Mouse (Mus musculus): ENCODE measurements at regions not wholly inside any gene's neighbourhood (a gene's known extent, or its start where the extent isn't known, plus 50 kb on each side); places are given as distances from the start of the nearest gene placed in this dataset.

DNA sequence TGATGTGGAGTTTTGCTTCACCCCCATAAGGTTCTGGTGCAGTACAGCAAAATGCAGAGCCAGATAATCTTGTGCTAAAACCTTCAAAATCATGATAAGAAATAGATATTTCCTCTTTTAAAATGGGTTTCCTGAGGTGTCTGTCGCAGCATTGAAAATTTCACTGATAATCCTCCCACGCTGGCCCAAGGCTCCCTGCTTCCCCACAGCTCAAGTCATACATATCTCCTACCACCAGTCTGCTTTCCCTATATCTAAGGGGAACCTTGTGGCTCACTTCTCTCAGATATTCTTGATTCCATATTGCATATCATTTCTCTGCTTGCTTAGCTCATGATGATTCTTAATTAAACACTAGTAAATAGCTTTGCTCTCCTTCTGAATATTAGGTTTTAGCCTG is 868.6 kb downstream of the Defb40 start:
- Histone ChIP-seq H3K9me3 (no peaks in the 10 kb centered on the region), H3K4me3 (replicated peaks) (no peak overlapping the region), H3K36me3 (replicated peaks; ENCODE audit: low read length) (no peaks in the 10 kb centered on the region), H3K27me3 (replicated peaks) (no peaks in the 10 kb centered on the region), H3K4me1 (no peaks in the 10 kb centered on the region)
- TF ChIP-seq GATA1 (IDR thresholded peaks at IDR 0.05; ENCODE audit: borderline replicate concordance, low read length) (no peak), FLI1 (IDR thresholded peaks at IDR 0.05; ENCODE audit: low read length) (no peak)

DNA sequence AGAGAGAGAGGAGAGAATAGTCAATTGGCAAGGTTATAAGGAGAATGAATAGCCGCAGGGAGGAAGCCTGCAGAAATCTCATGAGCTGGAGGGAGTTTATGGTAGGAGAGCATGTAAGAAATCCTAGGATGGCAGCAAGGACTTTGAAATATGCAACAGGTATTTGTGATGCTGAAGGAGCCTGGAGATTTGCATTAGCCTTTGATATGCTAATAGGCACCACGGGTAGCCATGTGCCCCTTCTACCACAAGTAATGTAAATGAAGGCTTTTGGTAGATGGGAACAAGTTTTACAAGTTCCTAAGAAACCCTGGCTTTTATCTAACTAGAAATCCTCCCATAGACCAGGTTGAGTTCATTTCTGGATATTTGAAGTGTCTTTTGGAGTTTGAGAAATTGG is 871.2 kb downstream of the Defb40 start:
- Histone ChIP-seq H3K4me3 (replicated peaks) (no peak overlapping the region), H3K9me3 (no peaks in the 10 kb centered on the region), H3K27me3 (replicated peaks) (no peaks in the 10 kb centered on the region), H3K4me1 (no peaks in the 10 kb centered on the region), H3K36me3 (replicated peaks; ENCODE audit: low read length) (no peaks in the 10 kb centered on the region)
- TF ChIP-seq GATA1 (IDR thresholded peaks at IDR 0.05; ENCODE audit: borderline replicate concordance, low read length): no peak
- TF ChIP-seq FLI1 (IDR thresholded peaks at IDR 0.05; ENCODE audit: low read length): no peak

DNA sequence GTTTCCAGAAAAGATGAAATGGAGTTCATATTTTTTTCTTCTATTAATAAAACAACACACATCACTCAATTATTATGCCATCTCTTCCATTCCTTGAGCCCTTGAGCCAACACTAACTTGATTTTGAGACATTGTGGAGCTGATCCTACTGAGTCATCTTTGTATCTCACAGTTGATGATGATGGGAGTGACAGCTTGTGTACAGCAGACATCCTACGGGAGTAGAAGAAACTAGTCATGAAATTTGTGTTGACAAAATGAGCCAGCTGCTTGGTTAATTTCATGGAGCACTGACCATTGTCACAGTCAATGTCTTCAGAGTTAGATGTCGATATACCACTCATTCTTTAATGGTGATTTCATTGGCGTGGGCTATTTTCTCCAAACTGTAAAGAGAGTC is 912.6 kb downstream of the Defb40 start:
- Histone ChIP-seq H3K36me3 (replicated peaks; ENCODE audit: low read length) (no peaks in the 10 kb centered on the region), H3K4me3 (replicated peaks) (no peak overlapping the region), H3K9me3 (no peaks in the 10 kb centered on the region; the same call in 1 of the 2 replicates), H3K4me1 (no peaks in the 10 kb centered on the region), H3K27me3 (replicated peaks) (no peaks in the 10 kb centered on the region)
- no peak for TF ChIP-seq GATA1 (IDR thresholded peaks at IDR 0.05; ENCODE audit: borderline replicate concordance, low read length)
- TF ChIP-seq FLI1 (IDR thresholded peaks at IDR 0.05; ENCODE audit: low read length): no peak

DNA sequence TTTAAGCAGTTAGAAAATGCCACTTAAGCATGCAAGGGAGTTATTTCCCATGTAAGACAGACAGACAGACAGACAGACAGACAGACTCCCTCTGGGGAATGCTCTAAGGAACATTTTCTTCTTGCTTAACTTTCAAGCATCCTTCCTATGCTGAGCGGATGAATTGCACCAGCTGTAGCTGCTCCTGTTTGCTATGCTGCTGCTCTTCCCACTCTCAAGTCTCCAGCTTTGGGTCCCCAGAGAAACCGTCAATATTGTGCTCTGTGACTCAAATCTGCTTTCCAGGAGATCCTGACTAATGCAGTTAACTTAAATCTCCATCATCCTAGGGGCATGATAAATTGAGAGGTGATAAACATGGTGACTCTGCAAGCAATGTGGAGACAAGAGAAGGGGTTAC is 918.5 kb downstream of the Defb40 start:
- peaks cover 2% of the 10 kb centered on the region; the same call in 1 of the 2 replicates for H3K9me3 ChIP-seq
- TF ChIP-seq GATA1 (IDR thresholded peaks at IDR 0.05; ENCODE audit: borderline replicate concordance, low read length) (no peak), FLI1 (IDR thresholded peaks at IDR 0.05; ENCODE audit: low read length) (no peak)
- no peaks in the 10 kb centered on the region for H3K36me3 ChIP-seq (replicated peaks; ENCODE audit: low read length)

DNA sequence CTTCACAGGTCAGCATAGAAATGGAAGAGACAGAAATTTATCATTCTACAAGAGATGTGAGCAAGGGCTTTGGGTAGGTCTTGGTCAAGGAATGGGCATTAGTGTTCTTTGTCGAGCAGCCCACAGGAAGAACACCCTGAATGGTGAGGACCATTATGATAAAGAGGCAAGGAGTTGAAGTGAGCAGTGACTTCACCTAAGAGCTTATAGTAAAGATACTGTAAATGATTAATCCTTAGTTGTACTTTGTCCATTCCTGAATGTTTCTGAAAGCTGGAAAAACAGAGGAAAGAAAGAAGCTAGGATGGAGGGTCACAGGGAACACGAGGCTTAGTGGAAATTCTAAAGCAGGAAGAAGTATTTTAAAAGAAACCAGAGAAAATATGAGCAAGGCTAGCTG is 956.9 kb downstream of the Defb40 start:
- Histone ChIP-seq H3K4me1 (no peaks in the 10 kb centered on the region), H3K36me3 (replicated peaks; ENCODE audit: low read length) (no peaks in the 10 kb centered on the region), H3K27me3 (replicated peaks) (no peaks in the 10 kb centered on the region), H3K9me3 (peaks cover 7% of the 10 kb centered on the region; the same call in 1 of the 2 replicates), H3K4me3 (replicated peaks) (no peak overlapping the region)
- TF ChIP-seq GATA1 (IDR thresholded peaks at IDR 0.05; ENCODE audit: borderline replicate concordance, low read length) (no peak), FLI1 (IDR thresholded peaks at IDR 0.05; ENCODE audit: low read length) (no peak)

More for the DNA sequence above, 918.5 kb downstream of the Defb40 start:
- no peaks in the 10 kb centered on the region for H3K4me1 ChIP-seq
- H3K4me3 ChIP-seq (replicated peaks): no peak overlapping the region
- no peaks in the 10 kb centered on the region for H3K27me3 ChIP-seq (replicated peaks)

DNA sequence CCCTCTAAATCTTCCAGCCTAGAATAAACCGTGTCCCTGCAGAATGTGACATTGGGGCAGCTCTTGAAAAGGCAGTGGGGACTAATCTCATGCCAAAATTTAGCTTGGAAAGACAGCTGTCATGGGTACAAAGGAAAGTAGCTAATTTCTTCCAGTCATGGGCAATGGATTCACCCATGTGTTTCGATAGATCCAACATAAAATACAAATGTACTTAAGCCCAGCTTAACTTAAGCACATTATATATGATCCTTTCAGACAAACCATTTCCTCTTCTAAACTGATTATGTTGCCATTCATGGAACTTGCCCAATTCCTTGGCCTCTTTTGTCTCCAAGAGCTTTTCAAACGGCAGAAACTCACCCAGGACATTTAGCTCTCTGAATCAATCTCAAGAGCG is 970.5 kb downstream of the Defb40 start:
- Histone ChIP-seq H3K4me1 (no peaks in the 10 kb centered on the region), H3K36me3 (replicated peaks; ENCODE audit: low read length) (no peaks in the 10 kb centered on the region), H3K4me3 (replicated peaks) (no peak overlapping the region), H3K9me3 (peaks cover 3% of the 10 kb centered on the region; the same call in 1 of the 2 replicates), H3K27me3 (replicated peaks) (no peaks in the 10 kb centered on the region)
- no peak for TF ChIP-seq GATA1 (IDR thresholded peaks at IDR 0.05; ENCODE audit: borderline replicate concordance, low read length)
- no peak for TF ChIP-seq FLI1 (IDR thresholded peaks at IDR 0.05; ENCODE audit: low read length)

DNA sequence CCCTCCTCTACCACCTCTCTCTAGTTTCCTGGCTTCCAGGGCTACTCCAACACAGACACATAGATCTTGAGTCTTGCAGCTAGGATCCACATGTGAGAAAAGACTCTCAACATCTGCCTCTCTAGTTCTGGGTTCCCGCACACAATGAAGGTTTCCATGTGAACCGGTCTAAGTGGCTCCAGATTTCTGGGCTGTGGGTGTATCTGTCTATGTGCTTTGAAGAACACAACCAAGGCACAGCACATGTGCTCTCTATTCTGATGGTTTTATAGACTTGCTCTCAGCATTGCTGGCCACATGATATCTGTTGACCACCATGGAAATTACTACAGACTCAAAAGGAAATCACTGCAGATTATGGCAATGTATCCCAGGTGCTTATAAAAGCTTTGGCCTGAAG is 972.4 kb downstream of the Defb40 start:
- H3K36me3 ChIP-seq (replicated peaks; ENCODE audit: low read length): no peaks in the 10 kb centered on the region
- no peaks in the 10 kb centered on the region for H3K4me1 ChIP-seq
- TF ChIP-seq GATA1 (IDR thresholded peaks at IDR 0.05; ENCODE audit: borderline replicate concordance, low read length): no peak
- TF ChIP-seq FLI1 (IDR thresholded peaks at IDR 0.05; ENCODE audit: low read length): no peak
- H3K9me3 ChIP-seq: peaks cover 3% of the 10 kb centered on the region; the same call in 1 of the 2 replicates
- H3K4me3 ChIP-seq (replicated peaks): no peak overlapping the region
- H3K27me3 ChIP-seq (replicated peaks): no peaks in the 10 kb centered on the region

DNA sequence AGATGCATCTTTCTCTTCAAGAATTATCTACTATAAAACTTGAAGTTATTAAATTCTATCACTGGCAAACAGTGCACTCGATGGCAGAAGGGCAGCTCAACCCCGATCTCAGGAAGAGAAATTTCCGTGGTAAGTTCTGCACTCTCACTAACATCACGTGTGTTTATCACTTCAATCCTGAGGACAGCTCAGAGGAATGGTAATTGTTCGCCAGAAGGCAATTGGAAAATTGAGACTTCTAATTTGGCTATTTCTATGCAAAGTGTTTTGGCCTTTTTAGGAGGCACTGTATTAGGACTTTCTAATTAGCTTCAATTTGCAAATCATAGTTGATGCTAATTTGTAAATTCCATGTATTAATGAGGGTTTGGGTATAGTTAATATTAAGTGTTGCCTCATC is 977.3 kb downstream of the Defb40 start:
- Histone ChIP-seq H3K4me1 (no peaks in the 10 kb centered on the region), H3K9me3 (no peaks in the 10 kb centered on the region), H3K4me3 (replicated peaks) (no peak overlapping the region), H3K27me3 (replicated peaks) (no peaks in the 10 kb centered on the region), H3K36me3 (replicated peaks; ENCODE audit: low read length) (no peaks in the 10 kb centered on the region)
- TF ChIP-seq GATA1 (IDR thresholded peaks at IDR 0.05; ENCODE audit: borderline replicate concordance, low read length) (no peak), FLI1 (IDR thresholded peaks at IDR 0.05; ENCODE audit: low read length) (no peak)

DNA sequence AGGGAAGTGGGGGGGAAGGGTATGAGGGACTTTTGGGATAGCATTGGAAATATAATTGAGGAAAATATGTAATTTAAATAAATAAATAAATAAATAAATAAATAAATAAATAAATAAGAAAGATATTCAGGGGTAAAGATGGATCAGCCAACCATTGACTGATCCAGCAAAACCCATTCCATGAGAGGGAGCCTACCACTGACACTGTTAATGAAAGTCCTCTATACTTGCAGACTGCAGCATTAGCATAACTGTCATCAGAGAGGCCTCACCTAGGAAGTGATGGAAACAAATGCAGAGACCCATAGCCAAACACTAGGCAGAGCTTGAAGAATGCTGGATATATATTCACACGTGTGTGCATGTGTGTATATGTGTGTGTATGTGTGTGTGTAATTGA is 993.3 kb downstream of the Defb40 start:
- H3K27me3 ChIP-seq (replicated peaks): no peaks in the 10 kb centered on the region
- no peaks in the 10 kb centered on the region for H3K4me1 ChIP-seq
- no peaks in the 10 kb centered on the region for H3K9me3 ChIP-seq
- no peak for TF ChIP-seq GATA1 (IDR thresholded peaks at IDR 0.05; ENCODE audit: borderline replicate concordance, low read length)
- no peak for TF ChIP-seq FLI1 (IDR thresholded peaks at IDR 0.05; ENCODE audit: low read length)
- no peak overlapping the region for H3K4me3 ChIP-seq (replicated peaks)
- no peaks in the 10 kb centered on the region for H3K36me3 ChIP-seq (replicated peaks; ENCODE audit: low read length)

DNA sequence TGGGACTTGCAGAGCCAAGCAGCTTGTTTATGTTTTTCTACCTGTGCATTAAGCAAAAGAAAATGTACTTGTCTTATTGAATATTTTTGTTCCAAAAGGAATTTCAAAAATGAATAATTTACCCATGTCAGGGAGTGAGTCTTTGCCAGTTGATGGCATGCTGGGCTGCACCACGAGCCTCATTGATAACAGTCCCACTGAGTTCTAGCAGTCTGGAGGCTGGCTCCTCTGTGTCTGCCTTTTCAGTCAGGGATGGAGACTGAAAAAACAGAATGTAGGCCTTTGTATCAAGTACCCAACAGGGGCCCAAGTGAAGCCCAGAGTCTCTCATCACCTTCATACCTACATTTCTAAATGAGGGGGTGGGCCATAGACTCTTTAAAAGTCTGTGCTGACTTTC is 1029.2 kb downstream of the Defb40 start:
- no peak for TF ChIP-seq GATA1 (IDR thresholded peaks at IDR 0.05; ENCODE audit: borderline replicate concordance, low read length)
- TF ChIP-seq FLI1 (IDR thresholded peaks at IDR 0.05; ENCODE audit: low read length): no peak
- Histone ChIP-seq H3K4me1 (no peaks in the 10 kb centered on the region), H3K9me3 (peaks cover 9% of the 10 kb centered on the region; the same call in 1 of the 2 replicates), H3K27me3 (replicated peaks) (no peaks in the 10 kb centered on the region), H3K4me3 (replicated peaks) (no peak overlapping the region), H3K36me3 (replicated peaks; ENCODE audit: low read length) (no peaks in the 10 kb centered on the region)

All from megakaryocyte, embryonic 14.5 days (primary cell).